Mouse (Mus musculus): ENCODE results near the gene Tmem222. TPM values are rescaled to one million over a fixed set of nuclear protein-coding genes. Genes with fewer than 3 reads are reported as not detected.
A peak's percentile ranks its signal among the peaks of the same experiment; 100 is the strongest.

Gene Tmem222
- total RNA-seq (2014; rRNA removed) (129 and 130 TPM in 2 replicates), polyA plus RNA-seq (2015; fragmentation: Nextera tagmentation; extraction: Ambion mirVana) (138 and 143 TPM in 2 replicates)

DNA sequence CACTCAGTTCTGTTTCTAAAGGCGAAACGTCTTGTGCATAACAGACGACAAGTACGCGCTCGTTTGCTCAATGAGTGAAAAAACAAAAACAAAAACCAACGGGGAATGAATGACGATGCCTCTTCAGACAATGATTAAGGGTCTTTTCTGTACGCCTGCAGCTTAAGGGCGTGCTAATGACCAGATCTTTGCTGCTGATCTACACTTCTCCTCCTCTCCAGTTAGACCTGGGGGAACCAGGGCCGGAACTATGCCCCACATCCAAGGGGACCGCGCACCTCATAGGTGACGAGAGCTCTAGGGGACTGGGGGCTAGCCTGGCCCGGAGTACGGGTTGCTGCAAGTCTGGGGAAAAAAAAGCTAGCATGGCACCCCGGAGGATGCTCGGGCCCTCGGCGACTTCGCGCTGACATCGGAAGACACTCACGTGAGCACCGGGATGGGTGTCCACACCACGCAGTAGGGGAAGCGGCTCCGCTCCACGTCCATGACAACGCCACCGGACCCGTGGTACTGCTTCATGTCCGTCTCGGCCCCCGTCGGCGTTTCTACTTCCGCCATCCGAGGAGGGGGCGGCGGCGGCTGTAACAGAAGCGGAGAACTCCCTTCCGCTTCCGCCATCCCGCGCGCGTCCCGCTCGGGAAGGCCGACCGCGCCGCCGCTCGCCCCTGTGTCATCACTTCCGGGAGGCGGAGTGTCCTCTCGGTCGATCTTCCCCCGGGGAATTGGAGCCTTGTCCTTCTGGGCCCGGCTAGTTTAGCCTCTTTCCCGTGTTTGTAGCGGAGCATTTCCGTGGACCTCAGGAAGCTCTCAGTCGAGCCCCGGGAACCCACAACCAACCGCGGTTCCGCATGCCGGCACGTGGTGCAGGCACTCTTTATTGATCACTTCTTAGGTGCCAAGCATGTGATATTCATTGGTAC, at the start of gene Tmem222:
Gene Tmem222, minus strand, starts transcription at position 689 of the 923 bp plus-strand sequence.
- Histone ChIP-seq H3K27ac (ENCODE audit: low read depth, low read length) (peak within 1 kb of the TSS; percentile 93), H3K4me1 (ENCODE audit: insufficient read depth, low read length) (peaks cover 11% of the 10 kb centered on the region; the same call in 1 of the 2 replicates), H3K4me2 (ENCODE audit: low read depth, low read length, poor library complexity, severe bottlenecking) (peak within 1 kb of the TSS; percentile 72), H3K36me3 (ENCODE audit: insufficient read depth, low read length) (0 out of 2 replicates have a peak, but pooled peaks cover 3% of the 10 kb centered on the region), H3K4me3 (ENCODE audit: low read depth, low read length) (peak within 1 kb of the TSS; percentile 81), H3K9ac (replicated peaks; ENCODE audit: low read length, poor library complexity, severe bottlenecking) (peak within 1 kb of the TSS; percentile 89), H3K9me3 (ENCODE audit: low read length) (no peaks in the 10 kb centered on the region), H3K27me3 (ENCODE audit: insufficient read depth, low read length) (no peaks in the 10 kb centered on the region)
- DNase-seq (ENCODE audit: low spot score) = peak; percentile 98
- no peak for TF ChIP-seq CTCF (IDR thresholded peaks at IDR 0.05)
- ATAC-seq (ENCODE audit: low FRiP score) = peak; percentile 94
- under 1% methylated on average over 66 of the region's 73 CpGs for WGBS

DNA sequence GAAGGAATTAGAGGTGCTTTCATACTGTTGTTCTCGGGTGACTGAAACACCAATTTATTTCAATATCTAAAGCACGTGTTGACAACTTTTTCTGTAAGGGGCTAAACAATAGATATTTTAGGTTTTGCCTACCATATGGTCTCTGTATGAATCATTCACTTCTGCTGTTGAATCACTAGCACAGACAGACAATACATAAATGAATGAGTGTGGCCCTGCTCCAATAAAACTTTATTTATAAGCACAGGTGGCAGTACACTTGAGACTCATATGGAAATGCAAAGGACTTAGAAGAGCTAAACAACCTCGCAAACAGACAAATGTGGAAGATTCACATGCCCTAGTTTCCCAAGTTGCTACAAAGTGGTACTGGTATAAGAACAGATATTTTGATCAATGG, 42.1 kb upstream of the Tmem222 start:
- TF ChIP-seq CTCF (IDR thresholded peaks at IDR 0.05) = no peak
- H3K4me1 ChIP-seq (ENCODE audit: insufficient read depth, low read length) = no peaks in the 10 kb centered on the region
- H3K9ac ChIP-seq (replicated peaks; ENCODE audit: low read length, poor library complexity, severe bottlenecking) = no peak overlapping the region
- H3K4me2 ChIP-seq (ENCODE audit: low read depth, low read length, poor library complexity, severe bottlenecking) = no peak overlapping the region
- DNase-seq (ENCODE audit: low spot score) (no peak), ATAC-seq (ENCODE audit: low FRiP score) (no peak)
- 94% methylated on average over 3 of the region's 3 CpGs for WGBS
- no peak overlapping the region for H3K4me3 ChIP-seq (ENCODE audit: low read depth, low read length)
- no peak overlapping the region for H3K27ac ChIP-seq (ENCODE audit: low read depth, low read length)
- no peaks in the 10 kb centered on the region for H3K9me3 ChIP-seq (ENCODE audit: low read length)
- no peaks in the 10 kb centered on the region for H3K27me3 ChIP-seq (ENCODE audit: insufficient read depth, low read length)
- peaks cover 13% of the 10 kb centered on the region; the same call in 1 of the 2 replicates for H3K36me3 ChIP-seq (ENCODE audit: insufficient read depth, low read length)

DNA sequence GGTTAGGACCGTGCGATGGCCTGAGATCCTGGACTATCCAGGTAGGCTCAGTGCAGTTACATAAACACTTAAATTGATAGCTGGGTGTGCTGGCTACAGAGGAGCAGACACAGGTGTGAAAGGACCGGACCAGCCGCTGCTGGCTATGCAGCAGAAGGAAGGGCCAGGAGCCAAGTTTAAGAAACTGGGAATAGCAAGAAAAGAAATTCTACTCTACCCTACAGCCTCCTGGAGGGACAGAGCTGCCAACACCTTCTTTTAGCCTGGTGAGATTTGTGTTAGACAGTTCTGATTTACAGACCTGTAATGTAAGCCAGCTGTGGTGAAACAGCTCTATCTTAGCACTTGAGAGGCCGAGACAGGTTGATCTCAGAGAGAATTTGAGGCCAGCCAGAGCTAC, 38.4 kb upstream of the Tmem222 start:
- H3K27me3 ChIP-seq (ENCODE audit: insufficient read depth, low read length) = no peaks in the 10 kb centered on the region
- no peak overlapping the region for H3K4me3 ChIP-seq (ENCODE audit: low read depth, low read length)
- 93% methylated on average over 5 of the region's 5 CpGs for WGBS
- no peak overlapping the region for H3K27ac ChIP-seq (ENCODE audit: low read depth, low read length)
- H3K36me3 ChIP-seq (ENCODE audit: insufficient read depth, low read length) = peaks cover 20% of the 10 kb centered on the region; the same call in 1 of the 2 replicates
- TF ChIP-seq CTCF (IDR thresholded peaks at IDR 0.05) = no peak
- no peaks in the 10 kb centered on the region for H3K9me3 ChIP-seq (ENCODE audit: low read length)
- no peak overlapping the region for H3K4me2 ChIP-seq (ENCODE audit: low read depth, low read length, poor library complexity, severe bottlenecking)
- DNase-seq (ENCODE audit: low spot score) = no peak
- no peak overlapping the region for H3K9ac ChIP-seq (replicated peaks; ENCODE audit: low read length, poor library complexity, severe bottlenecking)
- ATAC-seq (ENCODE audit: low FRiP score) = no peak
- H3K4me1 ChIP-seq (ENCODE audit: insufficient read depth, low read length) = no peaks in the 10 kb centered on the region

DNA sequence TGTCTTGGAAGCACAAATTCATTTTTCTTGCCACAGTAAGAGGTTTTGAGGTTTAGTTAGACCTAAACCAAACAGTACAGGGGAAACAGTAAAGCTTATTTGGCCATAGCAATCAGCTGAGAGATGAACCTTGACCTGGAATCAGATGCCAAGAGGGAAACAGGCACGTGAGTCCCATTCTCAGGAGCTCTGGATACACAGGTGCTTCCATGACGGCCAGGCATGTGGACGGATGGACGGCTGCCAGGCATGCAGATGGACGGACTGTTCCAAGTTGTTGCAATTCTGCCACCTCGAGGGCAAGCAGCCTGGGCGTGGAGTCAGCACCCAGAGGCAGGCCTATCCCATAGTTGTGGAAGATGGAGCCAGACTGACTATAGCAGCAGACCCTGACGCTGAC, 37.3 kb upstream of the Tmem222 start:
- Histone ChIP-seq H3K4me2 (ENCODE audit: low read depth, low read length, poor library complexity, severe bottlenecking) (no peak overlapping the region), H3K4me1 (ENCODE audit: insufficient read depth, low read length) (no peaks in the 10 kb centered on the region), H3K4me3 (ENCODE audit: low read depth, low read length) (no peak overlapping the region), H3K27me3 (ENCODE audit: insufficient read depth, low read length) (no peaks in the 10 kb centered on the region), H3K36me3 (ENCODE audit: insufficient read depth, low read length) (peaks cover 20% of the 10 kb centered on the region; the same call in 1 of the 2 replicates), H3K9me3 (ENCODE audit: low read length) (no peaks in the 10 kb centered on the region), H3K27ac (ENCODE audit: low read depth, low read length) (no peak overlapping the region), H3K9ac (replicated peaks; ENCODE audit: low read length, poor library complexity, severe bottlenecking) (no peak overlapping the region)
- DNase-seq (ENCODE audit: low spot score) (no peak), ATAC-seq (ENCODE audit: low FRiP score) (no peak)
- WGBS = 85% methylated on average over 8 of the region's 8 CpGs
- TF ChIP-seq CTCF (IDR thresholded peaks at IDR 0.05) = no peak

DNA sequence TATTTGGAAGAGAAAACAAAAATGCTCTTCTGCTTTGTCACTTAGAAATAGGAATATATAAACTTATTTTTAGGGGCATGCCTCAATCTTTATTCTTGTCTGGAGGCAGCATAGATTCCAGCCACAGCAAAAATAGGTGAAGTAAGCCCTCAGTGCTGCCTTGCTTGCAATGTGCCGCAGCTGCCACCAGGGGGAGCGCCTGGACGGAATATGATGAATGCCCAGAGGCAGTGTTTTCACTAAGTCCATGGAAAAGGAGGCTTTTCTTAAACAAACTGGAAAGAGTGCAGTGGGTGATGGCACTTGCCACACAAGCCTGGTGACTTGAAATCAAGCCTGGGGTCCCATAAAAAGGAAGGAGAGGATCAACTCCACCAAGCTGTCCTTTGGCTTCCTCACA, 32.4 kb upstream of the Tmem222 start:
- Histone ChIP-seq H3K36me3 (ENCODE audit: insufficient read depth, low read length) (peaks cover 17% of the 10 kb centered on the region), H3K9ac (replicated peaks; ENCODE audit: low read length, poor library complexity, severe bottlenecking) (no peak overlapping the region), H3K4me3 (ENCODE audit: low read depth, low read length) (no peak overlapping the region), H3K27me3 (ENCODE audit: insufficient read depth, low read length) (no peaks in the 10 kb centered on the region), H3K4me2 (ENCODE audit: low read depth, low read length, poor library complexity, severe bottlenecking) (no peak overlapping the region), H3K9me3 (ENCODE audit: low read length) (no peaks in the 10 kb centered on the region), H3K4me1 (ENCODE audit: insufficient read depth, low read length) (no peaks in the 10 kb centered on the region), H3K27ac (ENCODE audit: low read depth, low read length) (no peak overlapping the region)
- WGBS = 0% methylated on average over 3 of the region's 3 CpGs
- peak; percentile 97 for TF ChIP-seq CTCF (IDR thresholded peaks at IDR 0.05)
- DNase-seq (ENCODE audit: low spot score) = peak; percentile 89
- ATAC-seq (ENCODE audit: low FRiP score) = no peak

DNA sequence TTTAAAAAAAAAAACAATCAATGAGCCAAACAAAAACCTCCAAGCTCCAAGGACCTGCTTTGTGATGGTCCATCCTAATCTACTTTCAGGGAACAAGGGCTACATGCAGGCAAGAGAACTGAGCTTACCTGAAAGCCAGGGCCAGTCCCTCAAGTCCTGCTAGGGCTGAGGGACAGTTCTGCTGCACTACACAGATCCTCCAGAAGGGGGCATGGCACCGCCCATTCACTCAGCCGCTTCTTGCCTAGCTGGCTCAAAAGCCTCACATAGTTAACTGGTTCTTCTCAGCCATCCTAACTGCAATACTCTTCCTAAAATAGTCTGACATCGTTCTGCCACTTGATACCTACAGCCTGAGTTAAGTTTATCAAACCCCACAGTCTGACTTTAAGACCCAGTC, 29.7 kb upstream of the Tmem222 start:
- 28% methylated on average over 3 of the region's 3 CpGs for WGBS
- peak; percentile 76 for TF ChIP-seq CTCF (IDR thresholded peaks at IDR 0.05)

More for the DNA sequence above, 29.7 kb upstream of the Tmem222 start:
- peaks cover 28% of the 10 kb centered on the region for H3K36me3 ChIP-seq (ENCODE audit: insufficient read depth, low read length)
- no peak for DNase-seq (ENCODE audit: low spot score)
- no peak for ATAC-seq (ENCODE audit: low FRiP score)
- no peak overlapping the region for H3K4me2 ChIP-seq (ENCODE audit: low read depth, low read length, poor library complexity, severe bottlenecking)
- no peaks in the 10 kb centered on the region for H3K9me3 ChIP-seq (ENCODE audit: low read length)
- no peak overlapping the region for H3K9ac ChIP-seq (replicated peaks; ENCODE audit: low read length, poor library complexity, severe bottlenecking)
- no peak overlapping the region for H3K4me3 ChIP-seq (ENCODE audit: low read depth, low read length)
- no peak overlapping the region for H3K27ac ChIP-seq (ENCODE audit: low read depth, low read length)
- H3K27me3 ChIP-seq (ENCODE audit: insufficient read depth, low read length) = no peaks in the 10 kb centered on the region
- H3K4me1 ChIP-seq (ENCODE audit: insufficient read depth, low read length) = no peaks in the 10 kb centered on the region

Measured in midbrain, postnatal 0 days (tissue).